Mouse (Mus musculus) neutrophil, adult 83 days (primary cell): ENCODE results near the gene Cfap70. TPM values are rescaled to one million over a fixed set of nuclear protein-coding genes. Genes with fewer than 3 reads are reported as not detected.

Source experiments
- total RNA-seq, 2 experiments: library from RNA; stranded (reverse); gene quantifications; one replicate each; pipeline ENCODE4 v1.2.4; 2023

The Cfap70 gene
- not detected for total RNA-seq

GRCm38 (mm10) chr14:20451765-20452331, at the start of gene Cfap70:
Gene Cfap70, minus strand, starts transcription at chr14:20452226.

GRCm38 (mm10) chr14:20496603-20497002, 44.6 kb upstream of the Cfap70 start, which contains the start of gene Mss51:
Gene Mss51, minus strand, starts transcription at chr14:20496901.

GRCm38 (mm10) chr14:20479291-20480194, 27.5 kb upstream of the Cfap70 start, which contains the start of gene Anxa7:
Gene Anxa7, minus strand, starts transcription at chr14:20480133.

DNA sequence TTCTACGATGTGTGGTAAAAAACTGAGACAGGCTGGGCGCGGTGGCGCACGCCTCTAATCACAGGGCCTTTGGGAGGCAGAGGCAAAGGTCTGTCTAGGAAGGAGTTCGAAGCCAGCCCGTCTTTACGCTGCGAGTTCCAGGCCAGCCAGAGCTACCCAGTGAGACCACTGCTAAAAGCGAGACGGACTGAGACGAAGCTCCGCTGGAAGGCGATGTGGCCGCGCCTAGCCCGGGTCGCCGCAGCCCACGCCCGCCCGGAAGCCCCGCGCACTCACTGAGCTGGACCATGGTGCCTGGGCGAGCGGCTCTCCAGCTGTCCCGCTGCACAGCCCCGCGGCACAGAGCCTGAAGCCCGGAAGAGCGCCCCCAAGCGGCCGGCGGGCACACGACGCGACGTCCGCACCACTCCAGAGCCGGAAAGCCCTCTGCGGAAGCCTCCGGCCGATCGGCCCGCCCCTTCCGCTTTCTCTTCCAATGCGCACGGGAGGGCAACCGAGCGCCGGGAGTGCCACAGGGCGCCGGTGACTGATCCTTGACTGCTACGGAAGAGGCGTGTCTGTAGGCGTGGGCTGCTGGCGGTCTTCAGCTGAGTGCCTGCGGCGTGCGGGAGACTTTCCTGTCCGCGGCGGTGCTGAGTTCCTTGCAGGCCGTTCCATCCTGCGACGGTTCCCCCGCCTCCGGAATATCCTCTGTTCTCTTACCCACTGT, 58.7 kb downstream of the Cfap70 start, which contains the start of gene Mrps16:
Mrps16 (minus strand) TSS at position 430 of the 709 bp plus-strand sequence.

GRCm38 (mm10) chr14:20388441-20389129, 63.4 kb downstream of the Cfap70 start, which contains the start of gene Dnajc9:
Gene Dnajc9, minus strand, starts transcription at chr14:20388910.

GRCm38 (mm10) chr14:20347991-20348541, 104.0 kb downstream of the Cfap70 start, which contains the start of the genes Ecd and Fam149b:
Gene Ecd, minus strand, starts transcription at chr14:20348121.
Gene Fam149b, plus strand, starts transcription at chr14:20348162.

Other genes with a start within 250 kb of the Cfap70 start
- gene Kcnk16, start 183.0 kb downstream of the Cfap70 start, total RNA-seq = not detected
- 10 to 100 TPM; 13.1 to 14.2 TPM for gene Nudt13, start 157.5 kb downstream of the Cfap70 start, total RNA-seq
- 10 to 100 TPM; 17.2 to 18.8 TPM for gene Ecd, start 104.1 kb downstream of the Cfap70 start, total RNA-seq
- 10 to 100 TPM; 19.7 to 21.1 TPM for gene Fam149b, start 104.1 kb downstream of the Cfap70 start, total RNA-seq
- gene Dnajc9, start 63.3 kb downstream of the Cfap70 start, total RNA-seq = 10 to 100 TPM; 43.1 to 50.4 TPM
- gene Mrps16, start 58.6 kb downstream of the Cfap70 start, total RNA-seq = 10 to 100 TPM; 28.0 to 29.3 TPM
- 10 to 100 TPM; 42.2 to 52.4 TPM for gene Anxa7, start 27.9 kb upstream of the Cfap70 start, total RNA-seq
- gene Mss51, start 44.7 kb upstream of the Cfap70 start, total RNA-seq = 1 to 10 TPM; 1.5 to 2.1 TPM
- gene Ppp3cb, start 94.3 kb upstream of the Cfap70 start, total RNA-seq = 10 to 100 TPM; 57.0 to 61.1 TPM
- 1 to 10 TPM; 2.5 to 2.8 TPM for gene Usp54, start 188.8 kb upstream of the Cfap70 start, total RNA-seq
- not detected for gene Myoz1, start 204.3 kb upstream of the Cfap70 start, total RNA-seq
- gene Synpo2l, start 216.1 kb upstream of the Cfap70 start, total RNA-seq = not detected
- gene Sec24c, start 222.1 kb upstream of the Cfap70 start, total RNA-seq = 100 to 1,000 TPM; 115 to 121 TPM
- 1 to 10 TPM; 6.0 to 6.3 TPM for gene Fut11, start 242.7 kb upstream of the Cfap70 start, total RNA-seq